ENCODE assay signal across 7 mouse cellular contexts in genomic region chr9:108516380-108517251, GRCm38 (mm10). TPM values are rescaled to one million over a fixed set of nuclear protein-coding genes. Genes with fewer than 3 reads are reported as not detected.
A peak's percentile ranks its signal among the peaks of the same experiment; 100 is the strongest.
DNase-seq lines count a peak whose midpoint lies in the region; ATAC-seq lines count a peak whose summit lies in the region.

Qrich1 (plus strand) TSS chr9:108516806.

- no peaks in the 10 kb centered on the region; the same call in 1 of the 2 replicates for H3K4me1 ChIP-seq in embryonic facial prominence, embryonic 11.5 days (ENCODE audit: control insufficient read depth, insufficient read depth, low read length)
- H3K4me1 ChIP-seq in limb, embryonic 10.5 days, result peaks cover 22% of the 10 kb centered on the region
- peaks cover 31% of the 10 kb centered on the region for H3K4me1 ChIP-seq in midbrain, embryonic 13.5 days (replicated peaks)

- whole genome bisulfite sequencing in embryonic facial prominence, embryonic 11.5 days, result 1% methylated on average over 55 of the region's 55 CpGs
- WGBS in limb, embryonic 10.5 days, result under 1% methylated on average over 50 of the region's 55 CpGs
- 1% methylated on average over 55 of the region's 55 CpGs for WGBS in midbrain, embryonic 13.5 days

- peak within 1 kb of the TSS; percentile 87 for H3K4me2 ChIP-seq in embryonic facial prominence, embryonic 11.5 days (ENCODE audit: low read depth, low read length)
- peak within 1 kb of the TSS; percentile 79 for H3K4me2 ChIP-seq in midbrain, embryonic 13.5 days (replicated peaks)

- no peaks in the 10 kb centered on the region for H3K9me3 ChIP-seq in embryonic facial prominence, embryonic 11.5 days (replicated peaks; ENCODE audit: control insufficient read depth, low read length)
- H3K9me3 ChIP-seq in limb, embryonic 10.5 days (replicated peaks), result no peaks in the 10 kb centered on the region
- H3K9me3 ChIP-seq in midbrain, embryonic 13.5 days, result no peaks in the 10 kb centered on the region

- peak within 1 kb of the TSS; percentile 89 for H3K4me3 ChIP-seq in embryonic facial prominence, embryonic 11.5 days (ENCODE audit: low read depth, low read length)
- peak within 1 kb of the TSS; percentile 93 for H3K4me3 ChIP-seq in limb, embryonic 10.5 days
- H3K4me3 ChIP-seq in midbrain, embryonic 13.5 days (replicated peaks), result peak within 1 kb of the TSS; percentile 96

- peaks cover 13% of the 10 kb centered on the region for H3K36me3 ChIP-seq in embryonic facial prominence, embryonic 11.5 days (replicated peaks; ENCODE audit: control insufficient read depth, insufficient read depth, low read depth, low read length)
- H3K36me3 ChIP-seq in limb, embryonic 10.5 days, result peaks cover 70% of the 10 kb centered on the region
- H3K36me3 ChIP-seq in midbrain, embryonic 13.5 days, result peaks cover 41% of the 10 kb centered on the region

- peak within 1 kb of the TSS; percentile 99 for H3K27ac ChIP-seq in embryonic facial prominence, embryonic 11.5 days (replicated peaks; ENCODE audit: low read depth, low read length)
- peak within 1 kb of the TSS; percentile 99 for H3K27ac ChIP-seq in limb, embryonic 10.5 days
- peak within 1 kb of the TSS; percentile 99 for H3K27ac ChIP-seq in midbrain, embryonic 13.5 days

- DNase-seq in adrenal gland, postnatal 14 days, result peak; percentile 95
- DNase-seq in embryonic facial prominence, embryonic 11.5 days (ENCODE audit: low spot score), result peak; percentile 99
- DNase-seq in kidney, adult 11 months, result peak; percentile 96
- DNase-seq in limb, embryonic 10.5 days (ENCODE audit: low spot score), result peak; percentile 94
- peak; percentile 91 for DNase-seq in spleen, adult 12 weeks (ENCODE audit: low spot score)

- H3K9ac ChIP-seq in embryonic facial prominence, embryonic 11.5 days (replicated peaks; ENCODE audit: low read length), result peak within 1 kb of the TSS; percentile 98
- peak within 1 kb of the TSS; percentile 93 for H3K9ac ChIP-seq in midbrain, embryonic 13.5 days (replicated peaks)

- ATAC-seq in embryonic facial prominence, embryonic 11.5 days (replicated peaks; ENCODE audit: insufficient number of reproducible peaks, low FRiP score, low TSS enrichment, low read depth), result peak; percentile 96
- peak; percentile 91 for ATAC-seq in granulocyte monocyte progenitor cell, adult 5-6 weeks (replicated peaks; ENCODE audit: poor library complexity, severe bottlenecking)
- ATAC-seq in midbrain, embryonic 13.5 days, result peak; percentile 96

- H3K27me3 ChIP-seq in embryonic facial prominence, embryonic 11.5 days (ENCODE audit: control insufficient read depth, insufficient read depth, low read length), result no peaks in the 10 kb centered on the region
- no peaks in the 10 kb centered on the region for H3K27me3 ChIP-seq in limb, embryonic 10.5 days (ENCODE audit: low read depth, poor library complexity, severe bottlenecking)
- H3K27me3 ChIP-seq in midbrain, embryonic 13.5 days, result no peaks in the 10 kb centered on the region

RNA-seq across cellular contexts. Expression of gene Qrich1, which starts in this region (rescaled TPM):
- total RNA-seq in adrenal gland, postnatal 14 days (2021), result 114 and 125 TPM in 2 replicates
- polyA plus RNA-seq in embryonic facial prominence, embryonic 11.5 days (2014; fragmentation: Nextera tagmentation; extraction: Ambion mirVana), result 165 and 168 TPM in 2 replicates
- total RNA-seq in granulocyte monocyte progenitor cell, adult 5-6 weeks (2014; fragmentation: Nextera tagmentation), result 131 and 140 TPM in 2 replicates
- 119 and 145 TPM in 2 replicates for total RNA-seq in granulocyte monocyte progenitor cell, adult 5-6 weeks (2017)
- 170 and 173 TPM in 2 replicates for polyA plus RNA-seq in limb, embryonic 10.5 days (2016; fragmentation: Nextera tagmentation; extraction: Ambion mirVana)
- polyA plus RNA-seq in midbrain, embryonic 13.5 days (2015; fragmentation: Nextera tagmentation; extraction: Ambion mirVana), result 141 and 146 TPM in 2 replicates

Comparison
In these comparisons a context has a peak if more than half of its experiments do, and no peak if none do; other contexts are left out.
1. Peak in every context shown above with its lines: DNase-seq, ATAC-seq, H3K4me3 ChIP-seq and H3K27ac ChIP-seq.